In genomic region chr4:151988342-151989109, GRCm38 (mm10) we compare ENCODE assay signal across 8 mouse cellular contexts. TPM values are rescaled to one million over a fixed set of nuclear protein-coding genes. Genes with fewer than 3 reads are reported as not detected.
A peak's percentile ranks its signal among the peaks of the same experiment; 100 is the strongest.
DNase-seq lines count a peak whose midpoint lies in the region; ATAC-seq lines count a peak whose summit lies in the region.

Thap3 (minus strand) TSS chr4:151988997.

- H3K27me3 ChIP-seq in embryonic facial prominence, embryonic 15.5 days = no peaks in the 10 kb centered on the region
- H3K27me3 ChIP-seq in heart, embryonic 11.5 days (ENCODE audit: control insufficient read depth, insufficient read depth, low read length) = no peaks in the 10 kb centered on the region
- no peaks in the 10 kb centered on the region for H3K27me3 ChIP-seq in kidney, embryonic 15.5 days
- H3K27me3 ChIP-seq in liver, embryonic 12.5 days (replicated peaks) = peaks cover 28% of the 10 kb centered on the region
- no peaks in the 10 kb centered on the region for H3K27me3 ChIP-seq in stomach, embryonic 14.5 days (ENCODE audit: control insufficient read depth, insufficient read depth, low read length)

- H3K9ac ChIP-seq in embryonic facial prominence, embryonic 15.5 days = peak within 1 kb of the TSS; percentile 91
- H3K9ac ChIP-seq in heart, embryonic 11.5 days (ENCODE audit: low read depth, low read length) = peak within 1 kb of the TSS; percentile 97
- H3K9ac ChIP-seq in kidney, embryonic 15.5 days = peak within 1 kb of the TSS; percentile 77
- peak within 1 kb of the TSS; percentile 88 for H3K9ac ChIP-seq in liver, embryonic 12.5 days
- H3K9ac ChIP-seq in stomach, embryonic 14.5 days (replicated peaks; ENCODE audit: low read depth, low read length) = peak within 1 kb of the TSS; percentile 92

- peak within 1 kb of the TSS; percentile 88 for H3K27ac ChIP-seq in embryonic facial prominence, embryonic 15.5 days (replicated peaks)
- H3K27ac ChIP-seq in heart, embryonic 11.5 days (ENCODE audit: low read depth, low read length) = peak within 1 kb of the TSS; percentile 78
- peak within 1 kb of the TSS; percentile 81 for H3K27ac ChIP-seq in kidney, embryonic 15.5 days
- H3K27ac ChIP-seq in liver, embryonic 12.5 days = peak within 1 kb of the TSS; percentile 83
- H3K27ac ChIP-seq in stomach, embryonic 14.5 days (ENCODE audit: low read length) = peak within 1 kb of the TSS; percentile 80

- H3K9me3 ChIP-seq in embryonic facial prominence, embryonic 15.5 days (replicated peaks) = no peaks in the 10 kb centered on the region
- no peaks in the 10 kb centered on the region for H3K9me3 ChIP-seq in heart, embryonic 11.5 days (replicated peaks; ENCODE audit: control insufficient read depth, low read length)
- H3K9me3 ChIP-seq in kidney, embryonic 15.5 days (replicated peaks) = no peaks in the 10 kb centered on the region
- H3K9me3 ChIP-seq in liver, embryonic 12.5 days (replicated peaks) = no peaks in the 10 kb centered on the region
- H3K9me3 ChIP-seq in stomach, embryonic 14.5 days (ENCODE audit: control insufficient read depth, low read depth, low read length) = no peaks in the 10 kb centered on the region

- peak within 1 kb of the TSS; percentile 65 for H3K4me3 ChIP-seq in embryonic facial prominence, embryonic 15.5 days (replicated peaks)
- H3K4me3 ChIP-seq in heart, embryonic 11.5 days (ENCODE audit: low read depth, low read length) = peak within 1 kb of the TSS; percentile 92
- peak within 1 kb of the TSS; percentile 67 for H3K4me3 ChIP-seq in kidney, embryonic 15.5 days (replicated peaks)
- peak within 1 kb of the TSS; percentile 86 for H3K4me3 ChIP-seq in liver, embryonic 12.5 days
- peak within 1 kb of the TSS; percentile 85 for H3K4me3 ChIP-seq in stomach, embryonic 14.5 days (ENCODE audit: low read depth, low read length)

- peaks cover 44% of the 10 kb centered on the region for H3K36me3 ChIP-seq in embryonic facial prominence, embryonic 15.5 days
- H3K36me3 ChIP-seq in heart, embryonic 11.5 days (ENCODE audit: control insufficient read depth, insufficient read depth, low read length) = peaks cover 16% of the 10 kb centered on the region
- peaks cover 42% of the 10 kb centered on the region for H3K36me3 ChIP-seq in kidney, embryonic 15.5 days
- H3K36me3 ChIP-seq in liver, embryonic 12.5 days = peaks cover 37% of the 10 kb centered on the region
- peaks cover 25% of the 10 kb centered on the region for H3K36me3 ChIP-seq in stomach, embryonic 14.5 days (ENCODE audit: control insufficient read depth, insufficient read depth, low read length)

- peak within 1 kb of the TSS; percentile 81 for H3K4me2 ChIP-seq in embryonic facial prominence, embryonic 15.5 days (replicated peaks)
- peak within 1 kb of the TSS; percentile 84 for H3K4me2 ChIP-seq in heart, embryonic 11.5 days
- peak within 1 kb of the TSS; percentile 81 for H3K4me2 ChIP-seq in kidney, embryonic 15.5 days
- peak within 1 kb of the TSS; percentile 94 for H3K4me2 ChIP-seq in liver, embryonic 12.5 days
- peak within 1 kb of the TSS; percentile 87 for H3K4me2 ChIP-seq in stomach, embryonic 14.5 days (replicated peaks; ENCODE audit: low read depth, low read length)

- peak; percentile 85 to 86 for DNase-seq in B cell, adult 2 months
- DNase-seq in adrenal gland, postnatal 36 days = peak; percentile 91 to 94
- peak; percentile 86 for DNase-seq in naive thymus-derived CD4-positive, alpha-beta T cell, adult 2 months (ENCODE audit: low read depth)

- WGBS in embryonic facial prominence, embryonic 15.5 days = under 1% methylated on average over 54 of the region's 54 CpGs
- WGBS in heart, embryonic 11.5 days (ENCODE audit: insufficient replicate concordance) = 1% methylated on average over 49 of the region's 54 CpGs
- WGBS in kidney, embryonic 15.5 days = under 1% methylated on average over 54 of the region's 54 CpGs
- 1% methylated on average over 54 of the region's 54 CpGs for WGBS in liver, embryonic 12.5 days (ENCODE audit: insufficient replicate concordance)
- WGBS in stomach, embryonic 14.5 days = 1% methylated on average over 54 of the region's 54 CpGs

- peak; percentile 77 for ATAC-seq in embryonic facial prominence, embryonic 15.5 days (ENCODE audit: insufficient number of reproducible peaks, low FRiP score, low TSS enrichment, low read depth)
- peak; percentile 62 for ATAC-seq in heart, embryonic 11.5 days (replicated peaks; ENCODE audit: insufficient number of reproducible peaks, low FRiP score, low TSS enrichment)
- ATAC-seq in kidney, embryonic 15.5 days (replicated peaks; ENCODE audit: low FRiP score) = peak; percentile 84
- peak; percentile 82 for ATAC-seq in liver, embryonic 12.5 days
- ATAC-seq in stomach, embryonic 14.5 days (ENCODE audit: insufficient number of reproducible peaks, insufficient read depth, low FRiP score, low read depth) = peak; percentile 75

- peaks cover 48% of the 10 kb centered on the region for H3K4me1 ChIP-seq in embryonic facial prominence, embryonic 15.5 days
- peaks cover 28% of the 10 kb centered on the region for H3K4me1 ChIP-seq in heart, embryonic 11.5 days (ENCODE audit: control insufficient read depth, insufficient read depth, low read length)
- H3K4me1 ChIP-seq in kidney, embryonic 15.5 days = peaks cover 47% of the 10 kb centered on the region
- H3K4me1 ChIP-seq in liver, embryonic 12.5 days = peaks cover 45% of the 10 kb centered on the region
- peaks cover 22% of the 10 kb centered on the region; the same call in 1 of the 2 replicates for H3K4me1 ChIP-seq in stomach, embryonic 14.5 days (ENCODE audit: control insufficient read depth, insufficient read depth, low read length)

RNA-seq across cellular contexts. Expression of gene Thap3, which starts in this region (rescaled TPM):
- total RNA-seq in adrenal gland, postnatal 36 days (2021) = 10 to 100 TPM; 19.5 to 20.5 TPM
- 53.8 and 60.4 TPM in 2 replicates for polyA plus RNA-seq in embryonic facial prominence, embryonic 15.5 days (2015; fragmentation: Nextera tagmentation; extraction: Ambion mirVana)
- polyA plus RNA-seq in heart, embryonic 11.5 days (2014; fragmentation: Nextera tagmentation; extraction: Ambion mirVana) = 18.9 and 19.7 TPM in 2 replicates
- 39.2 and 44.8 TPM in 2 replicates for polyA plus RNA-seq in kidney, embryonic 15.5 days (2015; fragmentation: Nextera tagmentation; extraction: Ambion mirVana)
- polyA plus RNA-seq in liver, embryonic 12.5 days (2016; fragmentation: Nextera tagmentation; extraction: Ambion mirVana) = 10.0 and 10.3 TPM in 2 replicates
- polyA plus RNA-seq in stomach, embryonic 14.5 days (2014; fragmentation: Nextera tagmentation; extraction: Ambion mirVana) = 35.6 and 38.2 TPM in 2 replicates

Comparison
In these comparisons a context has a peak if more than half of its experiments do, and no peak if none do; other contexts are left out.
1. Peak in every context shown above with its lines: DNase-seq, ATAC-seq, H3K4me3 ChIP-seq and H3K27ac ChIP-seq.